Mouse (Mus musculus): ENCODE measurements around the gene Slit1.

Gene Slit1

GRCm38 (mm10) chr19:41587431-41588222 lies 155.8 kb downstream of the Slit1 start:
- DNase-seq = no peak

GRCm38 (mm10) chr19:41586752-41587151 lies 156.7 kb downstream of the Slit1 start:
- no peak for DNase-seq

- no peak for DNase-seq
Observed at GRCm38 (mm10) chr19:41582918-41583514, 160.4 kb downstream of the Slit1 start.

DNA sequence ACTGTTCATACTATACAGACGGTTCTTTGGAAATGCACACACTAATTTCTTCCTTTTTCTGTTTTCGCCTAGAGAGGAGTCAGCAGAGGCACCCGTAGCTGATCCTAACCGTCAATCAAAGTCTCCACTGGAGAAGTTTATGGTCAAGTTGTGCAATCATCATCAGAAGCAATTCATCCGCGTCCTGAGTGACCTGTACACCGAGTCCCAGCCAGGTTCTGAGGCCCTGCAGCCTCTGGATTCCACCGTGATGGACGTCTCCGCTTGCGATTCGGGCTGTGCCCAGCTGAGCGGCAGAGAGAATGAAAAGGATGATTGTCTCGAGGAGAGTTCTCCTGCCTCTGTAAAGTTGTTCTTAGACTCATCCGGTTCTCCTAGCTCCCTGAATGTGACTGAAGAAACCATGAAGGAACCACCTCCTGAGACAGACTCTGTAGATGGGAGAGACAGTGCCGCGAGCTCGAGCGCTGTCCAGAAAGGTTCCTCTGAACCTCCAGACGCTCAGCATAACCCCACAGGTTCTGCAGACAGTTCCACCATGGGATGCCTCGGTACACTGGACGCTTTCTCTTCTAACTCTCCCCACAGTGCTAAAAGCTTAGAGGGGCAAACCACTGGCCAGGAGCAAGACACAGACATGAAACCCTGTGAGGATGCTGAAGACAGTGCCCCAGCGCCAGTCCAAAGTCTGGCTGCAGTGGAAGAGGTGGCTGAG lies 161.6 kb downstream of the Slit1 start, which contains the start of gene Gm340:
Gm340 (plus strand) TSS at position 665 of the 715 bp plus-strand sequence.
- no peak for DNase-seq

GRCm38 (mm10) chr19:41579311-41579920 lies 164.0 kb downstream of the Slit1 start:
- peak in 1 of 2 experiments; percentile 22 for DNase-seq

DNA sequence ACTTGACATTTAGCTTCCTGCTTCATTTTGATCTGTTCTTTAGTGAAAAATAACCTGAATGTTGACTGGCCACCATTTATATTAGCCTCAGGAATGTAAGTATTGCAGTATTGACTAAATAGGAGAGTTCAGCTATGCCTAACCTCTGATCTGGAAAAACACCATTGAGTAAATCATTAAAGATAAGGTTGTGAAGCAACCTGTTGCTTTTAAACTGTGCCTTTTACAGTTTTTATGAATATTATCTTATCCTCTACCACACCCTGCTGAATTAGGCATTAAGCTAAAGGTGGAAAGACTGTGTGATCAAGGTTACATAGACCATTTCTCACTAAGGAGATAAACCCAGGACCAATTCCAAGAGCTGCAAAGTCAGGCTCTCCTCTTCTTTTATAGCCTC lies 165.9 kb downstream of the Slit1 start:
- DNase-seq = no peak

DNA sequence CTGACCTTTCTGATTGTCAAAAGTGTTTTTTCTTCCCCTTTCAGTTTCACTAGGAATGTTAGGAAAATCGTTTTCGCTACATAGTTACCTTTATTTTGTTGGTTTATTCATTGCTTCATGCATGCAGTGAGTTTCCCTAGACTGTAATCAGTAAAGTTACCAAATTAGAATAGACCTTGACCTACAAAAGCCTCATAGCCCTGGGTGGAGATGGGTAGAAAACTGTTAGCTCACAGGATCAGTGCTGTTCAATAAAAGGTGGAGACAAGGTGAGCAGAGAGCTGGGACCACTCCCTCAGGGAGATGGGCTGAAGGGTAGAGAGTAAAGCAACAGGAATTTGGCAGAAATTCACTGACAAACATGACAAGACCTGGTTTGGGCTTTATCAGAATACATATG lies 169.8 kb downstream of the Slit1 start:
- DNase-seq = no peak

- no peak for DNase-seq
Observed at GRCm38 (mm10) chr19:41568791-41569190, 174.7 kb downstream of the Slit1 start.

DNA sequence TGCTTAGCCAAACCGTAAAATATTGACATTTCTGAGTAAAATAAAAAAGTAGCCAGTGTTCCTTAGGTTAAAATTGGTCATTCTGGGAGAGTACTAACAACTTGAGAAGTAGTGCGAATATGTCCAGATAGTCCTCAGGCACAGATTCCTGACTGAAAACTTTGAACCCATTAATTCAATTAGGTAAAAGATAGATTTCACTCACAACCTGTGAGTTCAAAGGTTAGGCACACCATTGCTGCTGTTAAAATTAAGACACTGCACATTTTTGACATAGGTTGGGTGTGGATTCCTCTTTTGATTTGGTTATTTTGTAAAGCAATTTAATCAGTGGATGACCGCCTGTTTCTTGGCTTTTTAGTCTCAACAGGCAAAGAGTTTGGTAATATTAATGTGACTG lies 182.6 kb downstream of the Slit1 start:
- no peak for DNase-seq

GRCm38 (mm10) chr19:41558891-41559486 lies 184.5 kb downstream of the Slit1 start:
- no peak for DNase-seq

DNA sequence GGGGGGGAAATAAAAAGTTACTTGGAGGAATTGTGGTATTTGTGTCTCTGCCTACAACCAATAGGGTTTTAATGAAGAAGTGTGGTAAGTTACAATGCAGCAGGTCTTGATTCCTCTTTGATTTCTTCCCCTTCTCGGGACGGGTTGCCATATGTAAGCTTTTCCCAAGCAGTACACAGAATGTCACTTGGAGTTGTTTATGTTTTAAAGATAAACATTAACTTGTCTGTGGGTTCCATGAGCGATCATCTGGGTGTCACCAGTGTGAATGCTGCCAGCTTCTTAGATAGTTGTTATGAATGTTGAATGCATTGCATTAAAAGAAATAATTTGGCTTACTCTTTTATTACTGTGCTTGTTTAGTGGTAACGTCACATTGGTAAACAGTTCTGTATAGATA lies 186.0 kb downstream of the Slit1 start:
- DNase-seq = no peak

- DNase-seq = no peak
Observed at GRCm38 (mm10) chr19:41556981-41557380, 186.5 kb downstream of the Slit1 start.
